Mouse (Mus musculus) kidney, postnatal 10 days (tissue): ENCODE results near the gene Lmnb2.

Source experiments
- DNase-seq: peaks from one replicate; pipeline ENCODE4 v3.0.0; 2021; ENCODE audit warnings: mixed read lengths

Gene Lmnb2

DNA sequence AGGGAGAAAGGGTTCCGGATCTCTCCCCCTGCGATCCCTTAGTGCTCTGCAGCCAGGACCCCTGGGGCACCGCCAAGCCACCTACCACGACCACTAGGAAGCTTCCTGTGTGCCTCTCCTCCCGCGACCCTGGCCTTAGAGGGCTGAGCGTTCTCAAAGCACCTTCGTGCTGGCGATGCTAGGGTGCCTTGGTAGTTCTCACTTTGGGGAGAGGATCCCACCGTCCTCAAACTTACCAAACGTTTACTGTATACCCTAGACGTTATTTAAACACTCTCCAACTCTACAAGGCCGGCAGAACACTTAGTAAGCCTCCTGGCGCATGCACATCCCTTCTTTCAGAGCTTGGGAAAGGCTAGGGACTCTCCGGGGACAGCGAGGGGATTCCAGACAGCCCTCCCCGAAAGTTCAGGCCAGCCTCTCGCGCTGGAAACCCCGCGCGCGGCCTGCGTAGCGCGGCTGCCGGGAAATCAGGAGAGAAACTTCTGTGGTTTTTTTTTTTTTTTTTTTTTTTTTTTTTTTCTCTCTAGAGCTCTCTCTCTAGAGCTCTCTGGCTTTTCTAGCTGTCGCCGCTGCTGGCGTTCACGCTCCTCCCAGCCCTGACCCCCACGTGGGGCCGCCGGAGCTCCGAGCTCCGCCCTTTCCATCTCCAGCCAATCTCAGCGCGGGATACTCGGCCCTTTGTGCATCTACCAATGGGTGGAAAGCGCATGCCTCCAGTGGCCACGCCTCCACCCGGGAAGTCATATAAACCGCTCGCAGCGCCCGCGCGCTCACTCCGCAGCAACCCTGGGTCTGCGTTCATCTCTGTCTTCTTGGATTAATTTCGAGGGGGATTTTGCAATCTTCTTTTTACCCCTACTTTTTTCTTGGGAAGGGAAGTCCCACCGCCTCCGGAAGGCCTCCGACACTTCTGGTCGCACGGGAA lies 11.5 kb upstream of the Lmnb2 start, which contains the start of gene Gadd45b:
Gene Gadd45b (plus strand): TSS at position 775 of the 928 bp plus-strand sequence.
- peak; percentile 99 for DNase-seq

- peak; percentile 96 for DNase-seq
Observed at GRCm38 (mm10) chr10:80928586-80929298, 10.7 kb upstream of the Lmnb2 start.

GRCm38 (mm10) chr10:80925472-80925871 lies 7.4 kb upstream of the Lmnb2 start:
- DNase-seq: no peak

- peak; percentile 75 for DNase-seq
Observed at GRCm38 (mm10) chr10:80921923-80922322, 3.9 kb upstream of the Lmnb2 start.

DNA sequence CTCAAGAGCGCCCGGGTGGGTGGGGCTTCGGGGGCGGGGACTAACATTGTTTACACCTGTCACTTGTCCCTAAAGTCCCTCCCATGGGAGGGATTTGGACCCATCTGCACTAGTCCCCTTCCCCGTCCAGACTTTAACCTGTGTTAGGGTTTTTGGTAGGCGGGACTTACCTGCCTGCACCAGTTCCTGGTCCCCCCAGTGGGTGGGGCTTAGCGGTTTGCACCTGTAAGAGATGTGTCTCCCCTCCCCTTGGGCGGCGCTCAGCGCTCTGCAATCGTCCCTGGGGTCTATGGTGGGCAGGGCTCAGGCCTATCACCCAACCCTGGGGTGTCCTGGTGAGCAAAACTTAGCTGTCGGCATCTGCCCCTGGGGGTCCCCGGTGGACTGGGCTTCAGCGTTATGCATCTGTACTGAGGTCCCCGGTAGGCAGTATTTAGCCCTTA lies 688 bp downstream of the Lmnb2 start:
- DNase-seq: peak; percentile 67

DNA sequence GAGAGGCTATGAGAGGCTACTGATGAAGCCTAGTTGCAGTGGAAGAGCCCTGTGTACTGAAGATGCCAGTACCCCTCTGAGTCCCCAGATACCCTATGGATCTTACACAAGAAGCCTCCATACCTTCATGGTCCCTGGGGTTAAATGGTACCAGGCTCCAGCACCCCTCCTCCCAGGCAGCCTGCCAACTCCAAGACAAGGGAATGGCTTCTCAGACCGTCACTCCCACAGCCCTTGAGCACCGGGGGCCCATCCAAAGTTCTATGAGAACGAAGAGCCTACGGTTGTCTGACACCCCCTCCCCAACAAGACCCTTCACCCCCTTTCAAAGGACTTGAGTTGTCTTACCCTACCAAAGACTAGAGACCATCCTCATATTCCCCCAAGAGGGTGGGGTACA lies 2.3 kb downstream of the Lmnb2 start:
- no peak for DNase-seq

DNA sequence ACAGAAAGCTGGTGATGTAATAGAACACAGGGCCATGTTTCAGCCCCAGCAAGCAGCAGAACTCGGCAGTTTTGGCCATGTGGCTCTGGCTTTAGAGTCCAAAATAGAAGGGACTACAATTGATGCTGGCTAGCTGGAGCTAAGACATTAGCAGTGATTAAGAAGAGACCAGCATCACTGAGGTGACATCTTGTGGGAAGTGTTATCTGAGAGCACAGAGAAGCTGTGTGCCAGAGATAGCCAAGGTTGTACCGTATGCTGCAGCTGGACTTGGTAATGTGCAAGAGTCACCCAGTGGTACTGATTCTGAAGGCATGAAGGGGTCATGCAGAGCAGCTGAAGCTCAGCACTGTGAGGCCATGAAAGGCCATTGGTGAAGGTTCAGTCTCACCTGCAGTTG lies 2.8 kb downstream of the Lmnb2 start:
- DNase-seq: no peak

DNA sequence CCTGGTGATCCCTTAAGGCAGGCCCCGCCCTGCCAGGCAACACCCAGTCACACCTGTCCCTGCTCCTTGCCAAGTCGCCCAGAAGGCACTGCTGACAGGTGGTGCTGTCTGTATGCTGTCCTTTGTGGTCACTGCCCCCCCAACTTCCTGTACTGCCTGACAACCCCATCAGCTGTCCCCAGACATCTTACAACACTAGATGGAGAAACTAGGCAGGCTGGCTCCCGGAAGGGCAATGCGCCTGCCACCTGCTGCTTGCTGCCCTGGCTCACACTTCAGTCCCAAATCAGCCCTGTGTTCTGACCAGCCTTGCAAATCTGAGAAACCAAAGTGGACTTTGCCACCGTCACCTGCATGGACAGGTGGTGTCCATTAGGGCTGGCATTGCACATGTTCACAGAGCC lies 3.8 kb downstream of the Lmnb2 start:
- DNase-seq: no peak

DNA sequence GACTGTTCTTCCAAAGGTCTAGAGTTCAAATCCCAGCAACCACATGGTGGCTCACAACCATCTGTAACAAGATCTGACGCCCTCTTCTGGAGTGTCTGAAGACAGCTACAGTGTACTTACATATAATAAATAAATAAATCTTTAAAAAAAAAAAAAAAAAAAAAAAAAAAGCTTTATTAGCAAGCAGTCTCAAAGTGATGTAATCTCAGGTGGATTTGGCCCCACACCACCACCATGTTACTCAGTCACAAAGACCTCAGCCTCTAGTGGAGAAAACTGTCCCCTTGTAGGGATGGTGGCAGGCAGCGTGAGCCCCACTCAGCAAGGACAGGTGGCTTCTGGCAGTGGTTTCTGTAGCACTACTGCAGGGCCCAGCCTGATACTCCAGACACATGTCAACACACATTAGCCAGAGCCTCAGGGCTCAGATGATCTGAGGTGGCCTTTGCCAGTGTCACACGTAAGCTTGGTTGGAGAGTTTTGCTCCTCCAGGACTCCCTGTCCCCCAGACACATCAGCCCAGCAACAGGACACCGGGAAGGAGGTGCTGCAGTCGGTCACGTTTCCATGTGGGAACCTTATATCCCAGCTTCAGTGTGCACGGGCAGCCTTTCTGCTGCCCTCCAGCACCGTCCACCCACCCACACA lies 4.6 kb downstream of the Lmnb2 start:
- no peak for DNase-seq

- DNase-seq: no peak
Observed at GRCm38 (mm10) chr10:80911891-80912290, 6.2 kb downstream of the Lmnb2 start.

GRCm38 (mm10) chr10:80911354-80911753 lies 6.7 kb downstream of the Lmnb2 start:
- no peak for DNase-seq

DNA sequence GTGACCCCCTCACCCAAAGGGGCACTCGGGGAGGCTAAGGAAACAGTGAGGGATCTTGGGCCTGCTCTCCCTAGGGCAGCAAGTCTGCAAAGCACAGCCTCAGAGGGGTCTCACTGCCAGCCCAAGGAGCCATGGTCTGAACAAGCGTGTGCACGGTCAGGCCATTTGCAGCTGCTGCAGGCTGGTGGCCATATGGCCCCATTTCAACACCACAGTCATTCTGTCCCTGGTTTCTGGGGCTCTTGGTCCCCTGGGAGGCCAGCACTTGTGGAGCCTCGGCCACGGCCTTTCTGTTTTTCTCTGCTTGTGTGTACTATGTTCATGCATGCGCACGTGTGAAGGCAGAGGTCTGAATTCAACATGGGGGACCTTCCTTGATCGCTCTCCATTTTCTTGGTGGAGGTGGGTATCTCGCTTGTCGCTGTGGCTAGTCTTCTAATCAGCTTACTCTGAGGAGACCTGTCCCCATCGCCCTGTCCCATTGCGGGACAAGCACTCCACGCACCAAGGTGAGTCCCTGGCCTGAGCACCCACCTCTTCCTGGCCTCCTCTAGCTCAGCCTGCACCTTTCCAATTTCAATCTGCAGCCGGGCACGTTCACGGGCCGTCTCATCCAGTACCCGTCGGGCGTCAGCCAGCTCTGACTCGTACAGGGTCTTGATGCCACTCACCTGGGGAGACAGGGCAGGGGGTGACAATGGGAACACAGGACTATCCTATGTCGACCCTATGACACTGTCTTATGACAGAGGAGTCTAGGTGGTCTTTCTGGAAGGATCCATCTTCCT lies 8.5 kb downstream of the Lmnb2 start:
- no peak for DNase-seq

DNA sequence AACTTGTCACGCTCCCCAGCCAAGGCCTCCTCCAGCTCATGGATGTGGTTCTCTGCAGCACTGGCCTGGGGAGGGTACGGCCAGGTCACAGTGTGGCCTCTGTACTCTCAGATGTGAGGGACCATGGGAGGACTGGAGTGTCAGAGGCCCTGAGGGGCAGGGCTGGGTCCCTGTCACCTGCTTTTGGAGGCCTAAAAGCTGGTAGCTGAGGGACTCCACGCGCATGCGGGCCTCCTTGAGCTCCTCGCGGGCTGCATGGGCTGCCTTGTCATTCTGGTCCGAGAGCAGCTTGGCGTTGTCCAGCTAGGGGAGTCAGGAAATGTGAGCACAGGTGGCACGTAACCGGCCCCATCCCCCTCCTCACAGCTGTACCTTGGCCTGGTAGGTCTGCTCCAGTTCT lies 13.3 kb downstream of the Lmnb2 start:
- no peak for DNase-seq

DNA sequence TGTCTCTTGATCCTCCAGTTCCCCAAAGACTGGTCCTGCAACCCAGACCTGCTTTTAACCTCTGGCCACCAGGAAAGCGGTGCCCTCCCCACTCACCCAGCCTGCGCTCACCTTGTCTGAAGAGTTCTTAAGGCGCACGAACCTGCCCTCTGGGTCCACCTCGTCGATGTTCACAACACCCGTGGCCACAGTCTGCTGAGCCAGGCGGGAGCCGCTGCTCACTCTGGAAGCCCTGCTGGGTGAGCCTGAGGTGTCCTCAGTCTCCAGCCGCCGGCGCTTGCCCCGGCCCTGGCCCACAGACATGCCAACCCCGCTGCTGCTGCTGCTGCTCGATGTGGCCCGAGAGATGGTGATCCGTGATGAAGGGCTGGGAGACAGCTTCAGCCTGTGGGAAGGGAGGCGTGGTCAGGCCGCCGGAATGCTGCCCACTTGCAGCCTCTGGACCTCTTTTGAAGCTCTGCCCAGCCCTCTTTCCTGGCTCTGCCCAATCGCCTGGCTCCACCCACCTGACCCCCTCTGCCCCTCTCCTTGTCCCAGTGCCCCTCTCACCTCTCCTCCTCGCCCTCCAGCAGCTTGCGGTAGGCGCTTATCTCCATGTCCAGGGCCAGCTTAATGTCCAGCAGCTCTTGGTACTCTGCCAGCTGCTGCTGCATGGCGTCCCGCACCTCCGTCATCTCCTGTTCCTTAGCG lies 13.9 kb downstream of the Lmnb2 start:
- DNase-seq: peak; percentile 32

DNA sequence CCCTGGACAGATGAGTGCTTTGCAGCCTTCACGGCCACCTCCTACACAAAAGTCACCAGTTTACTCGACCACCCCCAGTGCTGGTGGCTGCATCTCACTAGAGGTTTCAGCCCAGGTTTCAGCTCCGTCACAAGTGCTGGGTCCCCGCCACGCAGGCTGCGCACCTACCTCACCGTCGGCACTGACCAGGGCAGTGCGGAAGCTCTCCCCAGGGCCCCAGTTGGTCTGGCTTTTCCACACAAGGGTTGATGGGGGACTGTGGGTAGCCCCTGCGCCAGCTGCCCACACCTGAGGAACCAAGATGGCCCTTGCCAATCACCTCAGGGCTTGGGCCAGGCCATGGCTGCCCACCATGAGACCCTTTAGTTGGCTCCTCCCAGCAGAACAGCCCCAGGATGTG lies 14.8 kb downstream of the Lmnb2 start:
- DNase-seq: no peak

DNA sequence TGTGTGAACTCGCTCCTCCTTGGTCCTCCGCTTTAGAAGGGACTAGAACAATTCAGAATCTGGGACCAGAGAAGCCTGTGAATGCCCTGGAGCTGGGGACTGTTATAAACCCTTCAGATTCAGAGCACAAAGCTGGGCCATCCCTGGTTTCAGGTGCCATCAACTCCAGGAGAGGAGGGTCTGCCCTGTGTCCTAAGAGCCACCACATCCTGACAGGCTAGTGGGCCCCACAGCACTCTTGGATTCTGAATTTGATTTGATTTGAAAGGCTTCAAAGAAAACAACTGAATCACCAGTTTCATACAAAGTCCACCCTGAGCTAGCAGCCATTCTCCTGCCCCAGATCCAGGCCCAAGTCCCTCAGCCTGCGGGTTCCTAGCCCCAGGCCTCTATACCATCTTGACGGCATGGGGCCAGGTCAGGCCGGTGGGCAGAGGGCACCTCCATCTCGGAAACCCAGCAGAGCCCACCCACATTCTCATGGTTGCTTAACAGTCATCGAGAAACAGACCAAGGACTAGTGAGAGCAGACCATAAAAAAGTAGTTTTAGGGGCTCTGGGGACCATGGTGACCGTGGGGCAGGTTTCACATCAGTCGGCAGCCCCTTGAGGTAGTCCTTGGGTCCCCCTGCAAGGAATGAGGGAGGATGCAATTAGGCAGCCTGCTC lies 15.6 kb downstream of the Lmnb2 start:
- no peak for DNase-seq

DNA sequence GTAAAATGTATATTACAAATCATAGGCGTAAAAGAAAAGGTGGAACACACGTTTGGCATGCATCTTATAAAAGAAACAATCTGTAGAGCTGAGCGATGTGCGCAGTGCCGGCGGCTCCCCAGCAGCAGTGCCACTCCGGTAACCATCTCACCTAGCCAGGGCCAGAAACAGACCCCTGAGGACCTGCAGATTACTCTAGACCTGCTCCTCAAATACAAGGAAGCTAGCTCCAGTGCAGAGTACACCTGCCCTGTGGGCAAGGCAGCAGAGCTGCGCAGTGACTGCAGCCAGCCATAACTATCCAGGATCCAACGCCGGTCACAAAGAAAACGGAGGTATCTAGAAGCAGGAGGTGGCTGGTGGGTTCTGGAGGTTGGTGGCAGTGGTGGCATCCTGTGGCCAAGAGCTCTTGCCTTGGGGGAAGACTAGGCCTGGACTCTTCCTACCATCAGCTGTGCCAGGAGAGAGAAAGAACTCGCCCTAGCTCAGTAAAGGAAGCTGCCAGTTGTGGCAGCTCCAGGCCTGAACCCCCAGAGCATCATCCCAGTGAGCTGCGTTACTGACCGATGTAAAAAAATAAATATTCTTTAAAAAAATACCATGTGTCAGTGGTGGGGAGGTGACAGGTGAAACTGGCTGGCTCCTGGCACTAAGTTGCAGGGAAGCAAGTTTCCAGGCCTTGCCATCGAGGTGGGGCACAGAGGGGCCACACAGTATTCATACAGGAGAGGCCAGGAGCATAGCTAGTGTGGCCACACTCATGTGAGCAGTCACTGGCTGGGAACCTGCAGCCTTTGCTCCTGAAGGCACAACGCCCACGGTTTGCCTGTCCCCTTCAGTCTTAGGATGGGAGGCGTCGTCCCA lies 16.4 kb downstream of the Lmnb2 start:
- DNase-seq: peak; percentile 28

DNA sequence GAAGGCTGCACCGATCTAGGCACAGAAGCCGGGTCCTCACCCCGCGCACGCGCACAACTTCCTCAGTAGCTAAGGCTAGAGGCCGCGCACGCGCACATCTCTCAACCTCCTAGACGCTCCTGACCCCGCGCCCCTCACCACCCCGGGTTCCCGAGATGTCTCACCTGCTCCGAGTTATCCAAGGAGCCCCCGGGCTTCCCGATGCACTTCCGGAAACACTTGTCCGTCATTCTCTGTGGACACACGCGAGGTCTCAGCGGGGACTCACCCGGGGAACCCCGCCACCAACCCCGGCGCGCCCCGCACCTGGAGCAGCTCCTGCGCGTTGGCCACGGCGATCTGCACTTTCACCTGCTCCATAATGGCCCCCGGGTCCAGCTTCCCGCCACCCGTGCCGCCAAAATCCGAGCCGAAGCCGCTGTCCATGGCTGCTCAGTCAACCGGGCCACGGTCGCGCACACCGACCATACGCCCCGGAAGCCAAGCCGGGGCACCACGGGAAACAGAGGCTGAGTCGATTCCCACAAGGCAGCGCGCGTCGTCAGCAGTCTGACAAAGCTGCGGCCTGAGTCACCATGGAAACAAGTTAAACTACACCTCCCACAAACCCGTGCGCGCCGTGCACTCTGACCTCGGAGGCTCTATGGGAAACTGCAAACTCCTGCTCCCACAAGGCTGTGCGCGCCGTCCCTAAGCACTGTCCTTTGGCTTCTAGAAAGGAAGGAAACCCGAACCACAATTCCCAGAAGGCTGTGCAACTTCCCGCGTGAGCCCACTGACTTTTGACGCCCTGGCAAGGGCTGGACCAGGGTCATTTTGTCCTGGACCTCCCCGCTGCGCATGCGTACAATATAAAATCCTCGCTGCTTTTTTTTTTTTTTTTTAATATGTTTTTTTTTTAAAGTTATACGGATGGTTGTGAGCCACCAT lies 17.5 kb downstream of the Lmnb2 start, which contains the start of gene Timm13:
Gene Timm13 (minus strand): TSS at position 652 of the 930 bp plus-strand sequence.
- DNase-seq: peak; percentile 98
